Mouse (Mus musculus): ENCODE results near the gene Nr1h4.
"Not testable (repeated sequence)": the region's sequence is repeated elsewhere in the genome, so short reads cannot be mapped to it uniquely, and the experiment has no call there.

Gene Nr1h4

GRCm38 (mm10) chr10:89532929-89533727, at the start of gene Nr1h4:
Nr1h4 (minus strand) TSS chr10:89533585.
- peak; percentile 72 for DNase-seq (ENCODE audit: low spot score)

GRCm38 (mm10) chr10:89578801-89579200, 45.4 kb upstream of the Nr1h4 start:
- DNase-seq (ENCODE audit: low spot score) = no peak

- DNase-seq (ENCODE audit: low spot score) = no peak
Measured at GRCm38 (mm10) chr10:89577666-89578065, 44.3 kb upstream of the Nr1h4 start.

GRCm38 (mm10) chr10:89573421-89573820, 40.0 kb upstream of the Nr1h4 start:
- DNase-seq (ENCODE audit: low spot score) = no peak

- no peak for DNase-seq (ENCODE audit: low spot score)
Measured at GRCm38 (mm10) chr10:89572946-89573345, 39.6 kb upstream of the Nr1h4 start.

- DNase-seq (ENCODE audit: low spot score) = no peak
Measured at GRCm38 (mm10) chr10:89567391-89567790, 34.0 kb upstream of the Nr1h4 start.

GRCm38 (mm10) chr10:89565301-89566022, 32.1 kb upstream of the Nr1h4 start:
- DNase-seq (ENCODE audit: low spot score) = no peak

GRCm38 (mm10) chr10:89562113-89562512, 28.7 kb upstream of the Nr1h4 start:
- no peak for DNase-seq (ENCODE audit: low spot score)

- no peak for DNase-seq (ENCODE audit: low spot score)
Measured at GRCm38 (mm10) chr10:89559351-89559750, 26.0 kb upstream of the Nr1h4 start.

GRCm38 (mm10) chr10:89554885-89555284, 21.5 kb upstream of the Nr1h4 start:
- DNase-seq (ENCODE audit: low spot score) = not testable (repeated sequence)

GRCm38 (mm10) chr10:89553855-89554254, 20.5 kb upstream of the Nr1h4 start:
- DNase-seq (ENCODE audit: low spot score) = not testable (repeated sequence)

- DNase-seq (ENCODE audit: low spot score) = no peak
Measured at GRCm38 (mm10) chr10:89553015-89553414, 19.6 kb upstream of the Nr1h4 start.

- DNase-seq (ENCODE audit: low spot score) = peak; percentile 28
Measured at GRCm38 (mm10) chr10:89551657-89552056, 18.3 kb upstream of the Nr1h4 start.

- no peak for DNase-seq (ENCODE audit: low spot score)
Measured at GRCm38 (mm10) chr10:89548028-89548427, 14.6 kb upstream of the Nr1h4 start.

- no peak for DNase-seq (ENCODE audit: low spot score)
Measured at GRCm38 (mm10) chr10:89546989-89547388, 13.6 kb upstream of the Nr1h4 start.

GRCm38 (mm10) chr10:89543867-89544266, 10.5 kb upstream of the Nr1h4 start:
- no peak for DNase-seq (ENCODE audit: low spot score)

- no peak for DNase-seq (ENCODE audit: low spot score)
Measured at GRCm38 (mm10) chr10:89542321-89542720, 8.9 kb upstream of the Nr1h4 start.

- no peak for DNase-seq (ENCODE audit: low spot score)
Measured at GRCm38 (mm10) chr10:89532451-89532850, 934 bp downstream of the Nr1h4 start.

- no peak for DNase-seq (ENCODE audit: low spot score)
Measured at GRCm38 (mm10) chr10:89531976-89532375, 1.4 kb downstream of the Nr1h4 start.

- peak; percentile 19 for DNase-seq (ENCODE audit: low spot score)
Measured at GRCm38 (mm10) chr10:89531194-89531634, 2.2 kb downstream of the Nr1h4 start.

- peak; percentile 56 for DNase-seq (ENCODE audit: low spot score)
Measured at GRCm38 (mm10) chr10:89527054-89527453, 6.3 kb downstream of the Nr1h4 start.

GRCm38 (mm10) chr10:89525823-89526222, 7.6 kb downstream of the Nr1h4 start:
- no peak for DNase-seq (ENCODE audit: low spot score)

- DNase-seq (ENCODE audit: low spot score) = no peak
Measured at GRCm38 (mm10) chr10:89522481-89522880, 10.9 kb downstream of the Nr1h4 start.

All from ovary, adult 18-20 months (tissue).